Mouse (Mus musculus): ENCODE results near the gene Vav3. TPM values are rescaled to one million over a fixed set of nuclear protein-coding genes. Genes with fewer than 3 reads are reported as not detected.

The Vav3 gene
- total and polyA plus RNA-seq, 3 experiments = 0.08 TPM; not detected in 2

DNA sequence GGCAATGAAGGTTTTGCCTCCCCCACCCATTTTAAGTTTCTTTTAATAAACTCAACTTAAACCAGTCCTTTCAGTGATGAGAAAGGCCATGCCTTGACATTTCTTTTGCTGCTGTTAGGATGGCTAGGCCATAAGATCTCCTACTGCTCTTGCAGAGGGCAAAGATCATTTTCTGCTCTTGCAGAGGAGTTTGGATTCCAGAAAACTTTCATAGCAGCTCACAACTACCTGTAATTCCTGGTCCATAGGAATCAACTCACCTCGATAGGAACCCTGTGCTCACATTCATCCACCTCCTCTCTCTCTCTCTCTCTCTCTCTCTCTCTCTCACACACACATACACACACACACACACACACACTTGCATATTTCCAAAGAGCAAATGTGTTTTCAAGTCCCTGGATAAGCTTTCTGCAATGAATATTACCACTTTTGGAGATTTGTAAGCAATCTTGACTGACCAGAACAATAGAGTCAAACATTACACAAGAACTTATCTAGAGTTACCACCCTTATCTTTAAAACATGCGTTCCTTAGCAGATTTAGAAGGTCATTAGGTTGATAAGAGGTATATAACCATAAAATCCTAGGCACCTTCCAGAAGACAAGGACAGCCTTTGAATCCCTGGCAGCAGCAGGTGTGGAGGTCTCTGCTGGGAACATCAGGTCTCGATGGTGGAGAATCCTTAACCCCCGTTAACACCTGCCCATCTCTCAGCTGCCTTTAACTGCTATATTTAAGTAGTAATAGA lies 260.4 kb downstream of the Vav3 start:
- in situ Hi-C loops (cut with MboI; ENCODE audit: low pct_ligation_motif_present, low pct_unique_long_range_greater_than_20kb, low sequenced_read_pairs) = no loop called here

DNA sequence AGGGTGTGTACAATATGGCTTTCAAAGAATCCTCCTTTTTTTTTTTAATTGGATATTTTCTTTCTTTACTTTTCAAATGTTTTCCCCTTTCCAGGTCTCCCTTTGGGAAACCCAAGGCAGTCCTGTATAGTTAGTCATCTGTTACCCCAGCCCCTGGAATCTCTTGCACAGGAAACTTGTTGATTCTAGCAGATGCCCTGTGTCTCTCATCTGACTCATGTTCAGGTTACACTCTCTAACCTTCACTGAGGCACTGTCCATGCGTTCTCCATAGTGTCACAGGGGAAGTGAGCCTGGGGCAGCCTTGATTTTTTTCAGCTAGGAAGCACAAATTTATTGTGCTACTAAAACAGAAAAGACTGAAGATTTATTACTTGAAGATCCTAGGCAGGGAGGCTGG lies 262.3 kb downstream of the Vav3 start:
- H3K36me3 ChIP-seq (replicated peaks in 1 of 2; ENCODE audit: control insufficient read depth in 1 of 2, insufficient read depth in 1 of 2, low read length in 1 of 2) = no peaks in the 10 kb centered on the region
- H3K79me2 ChIP-seq (replicated peaks; ENCODE audit: control insufficient read depth, extremely low read depth, insufficient read depth, poor library complexity, severe bottlenecking) = no peaks in the 10 kb centered on the region
- no peak overlapping the region for H3K9ac ChIP-seq (ENCODE audit: insufficient read depth, low read depth)
- TF ChIP-seq HCFC1 (IDR thresholded peaks at IDR 0.05; ENCODE audit: low read depth, low read length) = no peak
- no peak for TF ChIP-seq MAFK (IDR thresholded peaks at IDR 0.05; ENCODE audit: insufficient replicate concordance, low read length)
- TF ChIP-seq ZKSCAN1 (IDR thresholded peaks at IDR 0.05; ENCODE audit: borderline replicate concordance, low read depth, low read length) = no peak
- no peak for TF ChIP-seq IRF4 (IDR thresholded peaks at IDR 0.05; ENCODE audit: low read depth, low read length)
- no peak for TF ChIP-seq MAX (IDR thresholded peaks at IDR 0.05; ENCODE audit: low read length)
- dilution Hi-C loops (cut with MboI; ENCODE audit: extremely low pct_ligation_motif_present, extremely low pct_unique_long_range_greater_than_20kb, low sequenced_read_pairs) = no loop called here
- no peak overlapping the region for H3K4me2 ChIP-seq (ENCODE audit: insufficient read depth, low read depth, poor library complexity, severe bottlenecking)
- H3K4me3 ChIP-seq (replicated peaks in 1 of 3; ENCODE audit: low read depth in 2 of 3, low read length in 2 of 3, poor library complexity in 1 of 3) = no peak overlapping the region
- no peak overlapping the region for H3K27ac ChIP-seq (ENCODE audit: insufficient read depth, low read depth)
- in situ Hi-C loops (cut with MboI; ENCODE audit: low pct_ligation_motif_present, low pct_unique_long_range_greater_than_20kb, low sequenced_read_pairs) = no loop called here
- no peaks in the 10 kb centered on the region for H3K9me3 ChIP-seq (replicated peaks; ENCODE audit: low read length)
- H3K27me3 ChIP-seq (replicated peaks) = no peaks in the 10 kb centered on the region
- no peak for DNase-seq (ENCODE audit: extremely low read depth)
- H3K4me1 ChIP-seq (ENCODE audit: control insufficient read depth in 1 of 2, insufficient read depth in 2 of 2) = no peaks in the 10 kb centered on the region

More for the DNA sequence above, 260.4 kb downstream of the Vav3 start:
- H3K4me1 ChIP-seq (ENCODE audit: control insufficient read depth in 1 of 2, insufficient read depth in 2 of 2) = no peaks in the 10 kb centered on the region
- no peaks in the 10 kb centered on the region for H3K27me3 ChIP-seq (replicated peaks)
- H3K9ac ChIP-seq (ENCODE audit: insufficient read depth, low read depth) = no peak overlapping the region
- dilution Hi-C loops (cut with MboI; ENCODE audit: extremely low pct_ligation_motif_present, extremely low pct_unique_long_range_greater_than_20kb, low sequenced_read_pairs) = no loop called here
- no peak for DNase-seq (ENCODE audit: extremely low read depth)
- H3K9me3 ChIP-seq (replicated peaks; ENCODE audit: low read length) = no peaks in the 10 kb centered on the region
- H3K36me3 ChIP-seq (replicated peaks in 1 of 2; ENCODE audit: control insufficient read depth in 1 of 2, insufficient read depth in 1 of 2, low read length in 1 of 2) = no peaks in the 10 kb centered on the region
- no peak overlapping the region for H3K27ac ChIP-seq (ENCODE audit: insufficient read depth, low read depth)
- TF ChIP-seq POLR2AphosphoS2 (IDR thresholded peaks at IDR 0.05; ENCODE audit: low read depth, low read length) (no peak), ELF1 (IDR thresholded peaks at IDR 0.05; ENCODE audit: low read depth, low read length) (no peak), EP300 (IDR thresholded peaks at IDR 0.05; ENCODE audit: low read length) (no peak)
- no peak overlapping the region for H3K4me3 ChIP-seq (replicated peaks in 1 of 3; ENCODE audit: low read depth in 2 of 3, low read length in 2 of 3, poor library complexity in 1 of 3)
- no peaks in the 10 kb centered on the region for H3K79me2 ChIP-seq (replicated peaks; ENCODE audit: control insufficient read depth, extremely low read depth, insufficient read depth, poor library complexity, severe bottlenecking)
- no peak overlapping the region for H3K4me2 ChIP-seq (ENCODE audit: insufficient read depth, low read depth, poor library complexity, severe bottlenecking)

DNA sequence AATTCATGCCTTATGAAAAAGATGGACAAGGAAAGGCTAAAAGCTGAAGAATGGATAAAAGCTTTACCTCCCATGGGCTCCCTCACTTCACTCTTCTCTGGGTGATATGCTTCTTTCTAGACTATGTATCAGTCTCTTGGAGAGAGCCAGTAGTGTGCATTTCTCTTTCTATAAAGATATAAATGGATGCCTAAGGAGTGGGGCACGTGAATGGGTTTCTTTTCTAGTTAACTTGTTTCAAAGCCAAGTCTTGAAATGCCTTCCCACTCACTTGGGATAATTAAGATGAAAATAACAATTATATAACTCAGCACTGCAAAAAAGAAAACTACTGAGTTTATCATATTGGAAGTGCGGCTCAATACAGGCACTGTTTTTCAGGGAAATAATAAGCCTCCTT lies 265.7 kb downstream of the Vav3 start:
- no peaks in the 10 kb centered on the region for H3K27me3 ChIP-seq (replicated peaks)
- TF ChIP-seq JUND (conservative IDR thresholded peaks at IDR 0.05; ENCODE audit: low read depth, low read length) (no peak), PAX5 (IDR thresholded peaks at IDR 0.05; ENCODE audit: low read length) (no peak), GABPA (IDR thresholded peaks at IDR 0.05; ENCODE audit: insufficient replicate concordance, low read depth, low read length) (no peak), BHLHE40 (IDR thresholded peaks at IDR 0.05; ENCODE audit: low read depth, low read length) (no peak), USF2 (conservative IDR thresholded peaks at IDR 0.05; ENCODE audit: low read depth, low read length) (no peak), CHD2 (IDR thresholded peaks at IDR 0.05; ENCODE audit: low read length) (no peak), E2F4 (IDR thresholded peaks at IDR 0.05; ENCODE audit: insufficient replicate concordance, low read depth, low read length) (no peak), KAT2A (IDR thresholded peaks at IDR 0.05; ENCODE audit: insufficient replicate concordance, low read length) (no peak), RAD21 (IDR thresholded peaks at IDR 0.05; ENCODE audit: low read depth, low read length) (no peak), CTCF (conservative IDR thresholded peaks at IDR 0.05 in 1 of 2, IDR thresholded peaks at IDR 0.05 in 1 of 2; ENCODE audit: low read depth in 2 of 2, low read length in 2 of 2) (no peak), ZKSCAN1 (IDR thresholded peaks at IDR 0.05; ENCODE audit: borderline replicate concordance, low read depth, low read length) (no peak), ETS1 (conservative IDR thresholded peaks at IDR 0.05; ENCODE audit: low read depth, low read length) (no peak), CHD1 (IDR thresholded peaks at IDR 0.05; ENCODE audit: low read depth, low read length) (no peak), POLR2A (IDR thresholded peaks at IDR 0.05; ENCODE audit: low read depth, low read length) (no peak), IRF4 (IDR thresholded peaks at IDR 0.05; ENCODE audit: low read depth, low read length) (no peak)
- no peaks in the 10 kb centered on the region for H3K79me2 ChIP-seq (replicated peaks; ENCODE audit: control insufficient read depth, extremely low read depth, insufficient read depth, poor library complexity, severe bottlenecking)
- H3K27ac ChIP-seq (ENCODE audit: insufficient read depth, low read depth) = no peak overlapping the region
- H3K4me1 ChIP-seq (ENCODE audit: control insufficient read depth in 1 of 2, insufficient read depth in 2 of 2) = no peaks in the 10 kb centered on the region
- H3K9me3 ChIP-seq (replicated peaks; ENCODE audit: low read length) = peaks cover 2% of the 10 kb centered on the region
- H3K4me2 ChIP-seq (ENCODE audit: insufficient read depth, low read depth, poor library complexity, severe bottlenecking) = no peak overlapping the region
- dilution Hi-C loops (cut with MboI; ENCODE audit: extremely low pct_ligation_motif_present, extremely low pct_unique_long_range_greater_than_20kb, low sequenced_read_pairs) (no loop called here), in situ Hi-C loops (cut with MboI; ENCODE audit: low pct_ligation_motif_present, low pct_unique_long_range_greater_than_20kb, low sequenced_read_pairs) (no loop called here)
- no peak overlapping the region for H3K4me3 ChIP-seq (replicated peaks in 1 of 3; ENCODE audit: low read depth in 2 of 3, low read length in 2 of 3, poor library complexity in 1 of 3)
- no peak for DNase-seq (ENCODE audit: extremely low read depth)
- no peak overlapping the region for H3K9ac ChIP-seq (ENCODE audit: insufficient read depth, low read depth)
- no peaks in the 10 kb centered on the region for H3K36me3 ChIP-seq (replicated peaks in 1 of 2; ENCODE audit: control insufficient read depth in 1 of 2, insufficient read depth in 1 of 2, low read length in 1 of 2)
